Mouse (Mus musculus) midbrain, embryonic 10.5 days (tissue): ENCODE measurements around the gene Sin3b. TPM values are rescaled to one million over a fixed set of nuclear protein-coding genes. Genes with fewer than 3 reads are reported as not detected.

Source experiments
- DNase-seq: peaks from one replicate; pipeline ENCODE4 v3.0.0-alpha.2; 2017; ENCODE audit warnings: low spot score
- H3K27ac ChIP-seq: fragments of 300-500 bp; sonication (generic); replicated peaks from 2 replicates; pipeline ENCODE4 v1.5.1; 2016; ENCODE audit warnings: mild to moderate bottlenecking
- H3K27me3 ChIP-seq: fragments of 300-500 bp; sonication (generic); 2 replicates; pipeline ENCODE4 v1.6.1; 2016; ENCODE audit warnings: low read depth, mild to moderate bottlenecking; ENCODE audit not compliant: poor library complexity, severe bottlenecking
- H3K36me3 ChIP-seq: fragments of 300-500 bp; sonication (generic); 2 replicates; pipeline ENCODE4 v1.6.1; 2016; ENCODE audit warnings: mild to moderate bottlenecking, moderate library complexity
- H3K4me1 ChIP-seq: fragments of 300-500 bp; sonication (generic); 2 replicates; pipeline ENCODE4 v1.6.1; 2016
- H3K4me3 ChIP-seq: fragments of 300-500 bp; sonication (generic); 2 replicates; pipeline ENCODE4 v1.5.1; 2016; ENCODE audit warnings: mild to moderate bottlenecking, moderate library complexity
- H3K9me3 ChIP-seq: fragments of 300-500 bp; sonication (generic); replicated peaks from 2 replicates; pipeline ENCODE4 v1.6.1; 2016; ENCODE audit warnings: mild to moderate bottlenecking
- WGBS: fragments of 180-500 bp; shearing (Covaris S2); methylation state at CpG from one replicate; pipeline ENCODE4 v1.1.7; 2016; 5-methylcytosine and 5-hydroxymethylcytosine counted together
- polyA plus RNA-seq: library from polyadenylated mRNA; unstranded; fragments of >200 nt; fragmentation: Nextera tagmentation; extraction: Ambion mirVana; gene quantifications from 2 replicates; pipeline ENCODE4 v1.2.1, GENCODE M21; 2016

Gene Sin3b
- polyA plus RNA-seq, 1 experiment from 2014 or later: 151 TPM

- 21% methylated on average over 1 of the region's 1 CpGs for WGBS
- H3K9me3 ChIP-seq: no peaks in the 10 kb centered on the region
- peaks cover 12% of the 10 kb centered on the region for H3K4me1 ChIP-seq
- DNase-seq: no peak
- no peaks in the 10 kb centered on the region for H3K27me3 ChIP-seq
- peaks cover 12% of the 10 kb centered on the region for H3K36me3 ChIP-seq
- H3K27ac ChIP-seq: no peak overlapping the region
- H3K4me3 ChIP-seq: no peak overlapping the region
Observed at GRCm38 (mm10) chr8:72720541-72720940, 2.5 kb upstream of the Sin3b start.

GRCm38 (mm10) chr8:72723651-72724001, 541 bp downstream of the Sin3b start:
- DNase-seq: peak; percentile 37
- peak overlapping the region; percentile 99 for H3K4me3 ChIP-seq
- no peaks in the 10 kb centered on the region for H3K27me3 ChIP-seq
- H3K27ac ChIP-seq: peak overlapping the region; percentile 96
- no peaks in the 10 kb centered on the region for H3K9me3 ChIP-seq
- peaks cover 43% of the 10 kb centered on the region for H3K36me3 ChIP-seq
- WGBS: under 1% methylated on average over 30 of the region's 30 CpGs
- H3K4me1 ChIP-seq: peaks cover 12% of the 10 kb centered on the region

- no peak for DNase-seq
- H3K4me1 ChIP-seq: peaks cover 11% of the 10 kb centered on the region
- H3K9me3 ChIP-seq: no peaks in the 10 kb centered on the region
- 94% methylated on average over 1 of the region's 1 CpGs for whole genome bisulfite sequencing
- no peak overlapping the region for H3K27ac ChIP-seq
- no peaks in the 10 kb centered on the region for H3K27me3 ChIP-seq
- H3K4me3 ChIP-seq: no peak overlapping the region
- peaks cover 91% of the 10 kb centered on the region for H3K36me3 ChIP-seq
Observed at GRCm38 (mm10) chr8:72728636-72729035, 5.6 kb downstream of the Sin3b start.

- H3K4me3 ChIP-seq: no peak overlapping the region
- WGBS: 87% methylated on average over 5 of the region's 5 CpGs
- DNase-seq: no peak
- H3K9me3 ChIP-seq: no peaks in the 10 kb centered on the region
- no peaks in the 10 kb centered on the region for H3K27me3 ChIP-seq
- peaks cover 99% of the 10 kb centered on the region for H3K36me3 ChIP-seq
- no peak overlapping the region for H3K27ac ChIP-seq
- no peaks in the 10 kb centered on the region for H3K4me1 ChIP-seq
Observed at GRCm38 (mm10) chr8:72735001-72735400, 11.9 kb downstream of the Sin3b start.

GRCm38 (mm10) chr8:72736868-72737267, 13.8 kb downstream of the Sin3b start:
- H3K27me3 ChIP-seq: no peaks in the 10 kb centered on the region
- no peaks in the 10 kb centered on the region for H3K9me3 ChIP-seq
- H3K4me1 ChIP-seq: no peaks in the 10 kb centered on the region
- no peak for DNase-seq
- H3K27ac ChIP-seq: no peak overlapping the region
- no peak overlapping the region for H3K4me3 ChIP-seq
- peaks cover 99% of the 10 kb centered on the region for H3K36me3 ChIP-seq

- no peaks in the 10 kb centered on the region for H3K4me1 ChIP-seq
- H3K27me3 ChIP-seq: no peaks in the 10 kb centered on the region
- peak; percentile 30 for DNase-seq
- H3K27ac ChIP-seq: no peak overlapping the region
- 58% methylated on average over 5 of the region's 5 CpGs for WGBS
- H3K36me3 ChIP-seq: peaks cover 100% of the 10 kb centered on the region
- H3K9me3 ChIP-seq: no peaks in the 10 kb centered on the region
- H3K4me3 ChIP-seq: no peak overlapping the region
Observed at GRCm38 (mm10) chr8:72746061-72746460, 23.0 kb downstream of the Sin3b start.

- H3K9me3 ChIP-seq: no peaks in the 10 kb centered on the region
- 95% methylated on average over 26 of the region's 26 CpGs for WGBS
- no peak overlapping the region for H3K4me3 ChIP-seq
- DNase-seq: no peak
- no peaks in the 10 kb centered on the region for H3K27me3 ChIP-seq
- H3K27ac ChIP-seq: no peak overlapping the region
- peaks cover 100% of the 10 kb centered on the region for H3K36me3 ChIP-seq
- H3K4me1 ChIP-seq: no peaks in the 10 kb centered on the region
Observed at GRCm38 (mm10) chr8:72749846-72750245, 26.8 kb downstream of the Sin3b start.

GRCm38 (mm10) chr8:72750266-72750665, 27.2 kb downstream of the Sin3b start:
- peaks cover 97% of the 10 kb centered on the region for H3K36me3 ChIP-seq

GRCm38 (mm10) chr8:72751126-72751525, 28.0 kb downstream of the Sin3b start:
- peak; percentile 10 for DNase-seq
- Histone ChIP-seq H3K4me3 (no peak overlapping the region), H3K9me3 (no peaks in the 10 kb centered on the region), H3K27me3 (no peaks in the 10 kb centered on the region), H3K27ac (no peak overlapping the region), H3K4me1 (no peaks in the 10 kb centered on the region), H3K36me3 (peaks cover 97% of the 10 kb centered on the region)
- WGBS: 80% methylated on average over 3 of the region's 3 CpGs

More at GRCm38 (mm10) chr8:72750266-72750665, 27.2 kb downstream of the Sin3b start:
- H3K27me3 ChIP-seq: no peaks in the 10 kb centered on the region
- H3K4me3 ChIP-seq: no peak overlapping the region
- DNase-seq: no peak
- H3K27ac ChIP-seq: no peak overlapping the region
- no peaks in the 10 kb centered on the region for H3K4me1 ChIP-seq
- WGBS: 93% methylated on average over 6 of the region's 6 CpGs
- H3K9me3 ChIP-seq: no peaks in the 10 kb centered on the region

GRCm38 (mm10) chr8:72752289-72752688, 29.2 kb downstream of the Sin3b start:
- Histone ChIP-seq H3K4me3 (no peak overlapping the region), H3K9me3 (no peaks in the 10 kb centered on the region), H3K36me3 (peaks cover 97% of the 10 kb centered on the region), H3K27ac (no peak overlapping the region), H3K27me3 (no peaks in the 10 kb centered on the region), H3K4me1 (no peaks in the 10 kb centered on the region)
- 88% methylated on average over 3 of the region's 3 CpGs for WGBS
- peak; percentile 7 for DNase-seq

GRCm38 (mm10) chr8:72753165-72753564, 30.1 kb downstream of the Sin3b start:
- Histone ChIP-seq H3K4me1 (no peaks in the 10 kb centered on the region), H3K4me3 (no peak overlapping the region), H3K27me3 (no peaks in the 10 kb centered on the region), H3K36me3 (peaks cover 97% of the 10 kb centered on the region), H3K27ac (no peak overlapping the region), H3K9me3 (no peaks in the 10 kb centered on the region)
- DNase-seq: peak; percentile 6
- WGBS: 93% methylated on average over 9 of the region's 9 CpGs

- Histone ChIP-seq H3K4me1 (no peaks in the 10 kb centered on the region), H3K9me3 (no peaks in the 10 kb centered on the region), H3K4me3 (no peak overlapping the region), H3K27ac (no peak overlapping the region), H3K27me3 (no peaks in the 10 kb centered on the region), H3K36me3 (peaks cover 97% of the 10 kb centered on the region)
- no peak for DNase-seq
- WGBS: 97% methylated on average over 2 of the region's 2 CpGs
Observed at GRCm38 (mm10) chr8:72753781-72754180, 30.7 kb downstream of the Sin3b start.

GRCm38 (mm10) chr8:72756031-72756430, 32.9 kb downstream of the Sin3b start:
- Histone ChIP-seq H3K27me3 (no peaks in the 10 kb centered on the region), H3K36me3 (peaks cover 83% of the 10 kb centered on the region), H3K9me3 (no peaks in the 10 kb centered on the region), H3K27ac (no peak overlapping the region), H3K4me3 (no peak overlapping the region), H3K4me1 (no peaks in the 10 kb centered on the region)
- DNase-seq: peak; percentile 8
- 98% methylated on average over 2 of the region's 2 CpGs for WGBS

GRCm38 (mm10) chr8:72756771-72757390, 33.8 kb downstream of the Sin3b start:
- 95% methylated on average over 35 of the region's 35 CpGs for WGBS

More at GRCm38 (mm10) chr8:72756771-72757390, 33.8 kb downstream of the Sin3b start:
- DNase-seq: peak; percentile 10
- Histone ChIP-seq H3K4me3 (no peak overlapping the region), H3K9me3 (no peaks in the 10 kb centered on the region), H3K4me1 (no peaks in the 10 kb centered on the region), H3K27ac (no peak overlapping the region), H3K36me3 (peaks cover 74% of the 10 kb centered on the region), H3K27me3 (no peaks in the 10 kb centered on the region)
